Mouse (Mus musculus) cerebellum, postnatal 10 days (tissue): ENCODE measurements at regions not wholly inside any gene's neighbourhood (a gene's known extent, or its start where the extent isn't known, plus 50 kb on each side); places are given as distances from the start of the nearest gene placed in this dataset.
"Not testable (repeated sequence)": the region's sequence is repeated elsewhere in the genome, so short reads cannot be mapped to it uniquely, and the experiment has no call there.

Experiments used
- DNase-seq, 2 experiments: peaks; one replicate each; pipeline ENCODE4 v3.0.0; 2021; ENCODE audit warnings: mixed read lengths in 2 of 2

DNA sequence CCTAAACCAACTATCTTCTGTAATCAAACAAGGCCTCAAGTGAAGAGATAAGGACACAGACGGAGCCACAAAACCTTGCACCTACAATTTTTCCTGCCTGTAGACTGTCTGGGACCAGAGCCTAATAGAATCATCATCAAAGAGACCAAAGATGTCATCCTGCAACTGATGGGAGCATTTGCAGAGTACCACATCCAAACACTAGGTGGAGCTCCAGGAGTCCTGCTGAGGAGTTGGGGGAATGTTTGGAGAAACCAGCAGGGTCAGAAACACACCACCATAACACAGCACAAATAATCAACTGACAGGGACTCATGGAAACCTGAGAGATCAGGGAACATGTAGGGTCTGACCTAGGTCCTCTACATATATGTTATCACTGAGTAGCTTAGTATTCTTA, 160.9 kb downstream of the Gm6760 start:
- peak; percentile 10 to 15 for DNase-seq

DNA sequence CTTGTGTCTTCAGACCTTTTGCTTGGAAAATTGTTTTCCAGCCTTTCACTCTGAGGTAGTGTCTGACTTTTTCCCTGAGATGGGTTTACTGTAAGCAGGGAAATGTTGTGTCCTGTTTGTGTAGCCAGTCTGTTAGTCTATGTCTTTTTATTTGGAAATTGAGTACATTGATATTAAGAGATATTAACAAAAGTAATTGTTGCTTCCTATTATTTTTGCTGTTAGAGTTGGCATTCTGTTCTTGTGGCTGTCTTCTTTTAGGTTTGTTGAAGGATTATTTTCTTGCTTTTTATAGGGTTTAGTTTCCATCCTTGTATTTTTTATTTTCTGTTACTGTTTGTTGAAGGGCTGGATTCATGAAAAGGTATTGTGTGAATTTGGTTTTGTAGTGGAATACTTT, 179.6 kb downstream of the Gm6760 start:
- not testable (repeated sequence) for DNase-seq
